Mouse (Mus musculus): Measurements from ENCODE around the gene D630045J12Rik. TPM values are rescaled to one million over a fixed set of nuclear protein-coding genes. Genes with fewer than 3 reads are reported as not detected.

D630045J12Rik gene
- polyA plus RNA-seq, 1 experiment from 2014 or later: 6.2 TPM

GRCm38 (mm10) chr6:38252766-38253735, 758 bp downstream of the D630045J12Rik start:
- Histone ChIP-seq H3K27me3 (ENCODE audit: insufficient read depth, low read length) (no peaks in the 10 kb centered on the region), H3K27ac (ENCODE audit: low read depth) (peak overlapping the region; percentile 54; the same call in 1 of the 2 replicates), H3K36me3 (ENCODE audit: insufficient read depth) (no peaks in the 10 kb centered on the region; the same call in 1 of the 2 replicates), H3K4me1 (ENCODE audit: insufficient read depth) (no peaks in the 10 kb centered on the region), H3K9ac (peak overlapping the region; percentile 88), H3K4me3 (ENCODE audit: low read depth, low read length) (peak overlapping the region; percentile 84), H3K4me2 (peak overlapping the region; percentile 71), H3K9me3 (ENCODE audit: low read depth, low read length) (no peaks in the 10 kb centered on the region)
- no peak for TF ChIP-seq CTCF (IDR thresholded peaks at IDR 0.05; ENCODE audit: low read depth)
- ATAC-seq (ENCODE audit: insufficient read depth): no peak
- 4% methylated on average over 19 of the region's 19 CpGs for WGBS
- DNase-seq: peak; percentile 57

GRCm38 (mm10) chr6:38252139-38252538, 1.7 kb downstream of the D630045J12Rik start:
- H3K4me3 ChIP-seq (ENCODE audit: low read depth, low read length): no peak overlapping the region
- no peaks in the 10 kb centered on the region for H3K27me3 ChIP-seq (ENCODE audit: insufficient read depth, low read length)
- H3K4me2 ChIP-seq: peak overlapping the region; percentile 71
- H3K4me1 ChIP-seq (ENCODE audit: insufficient read depth): no peaks in the 10 kb centered on the region
- no peak overlapping the region for H3K27ac ChIP-seq (ENCODE audit: low read depth)
- H3K9me3 ChIP-seq (ENCODE audit: low read depth, low read length): no peaks in the 10 kb centered on the region
- DNase-seq (no peak), ATAC-seq (ENCODE audit: insufficient read depth) (no peak)
- WGBS: 54% methylated on average over 10 of the region's 10 CpGs
- H3K36me3 ChIP-seq (ENCODE audit: insufficient read depth): no peaks in the 10 kb centered on the region; the same call in 1 of the 2 replicates
- no peak overlapping the region for H3K9ac ChIP-seq
- TF ChIP-seq CTCF (IDR thresholded peaks at IDR 0.05; ENCODE audit: low read depth): no peak

GRCm38 (mm10) chr6:38251464-38251863, 2.3 kb downstream of the D630045J12Rik start:
- Histone ChIP-seq H3K4me3 (ENCODE audit: low read depth, low read length) (no peak overlapping the region), H3K4me2 (no peak overlapping the region), H3K9me3 (ENCODE audit: low read depth, low read length) (no peaks in the 10 kb centered on the region), H3K36me3 (ENCODE audit: insufficient read depth) (no peaks in the 10 kb centered on the region; the same call in 1 of the 2 replicates), H3K9ac (no peak overlapping the region), H3K4me1 (ENCODE audit: insufficient read depth) (no peaks in the 10 kb centered on the region), H3K27ac (ENCODE audit: low read depth) (no peak overlapping the region), H3K27me3 (ENCODE audit: insufficient read depth, low read length) (no peaks in the 10 kb centered on the region)
- no peak for ATAC-seq (ENCODE audit: insufficient read depth)
- TF ChIP-seq CTCF (IDR thresholded peaks at IDR 0.05; ENCODE audit: low read depth): no peak
- 42% methylated on average over 4 of the region's 4 CpGs for WGBS
- DNase-seq: no peak

GRCm38 (mm10) chr6:38247362-38247761, 6.4 kb downstream of the D630045J12Rik start:
- no peaks in the 10 kb centered on the region for H3K9me3 ChIP-seq (ENCODE audit: low read depth, low read length)
- H3K9ac ChIP-seq: no peak overlapping the region
- TF ChIP-seq CTCF (IDR thresholded peaks at IDR 0.05; ENCODE audit: low read depth): no peak
- no peaks in the 10 kb centered on the region; the same call in 1 of the 2 replicates for H3K36me3 ChIP-seq (ENCODE audit: insufficient read depth)
- H3K27ac ChIP-seq (ENCODE audit: low read depth): no peak overlapping the region
- no peaks in the 10 kb centered on the region for H3K27me3 ChIP-seq (ENCODE audit: insufficient read depth, low read length)
- 87% methylated on average over 4 of the region's 4 CpGs for WGBS
- no peak overlapping the region for H3K4me2 ChIP-seq
- no peak overlapping the region for H3K4me3 ChIP-seq (ENCODE audit: low read depth, low read length)
- ATAC-seq (ENCODE audit: insufficient read depth) (no peak), DNase-seq (no peak)
- H3K4me1 ChIP-seq (ENCODE audit: insufficient read depth): no peaks in the 10 kb centered on the region

GRCm38 (mm10) chr6:38244806-38245205, 9.0 kb downstream of the D630045J12Rik start:
- H3K4me1 ChIP-seq (ENCODE audit: insufficient read depth): no peaks in the 10 kb centered on the region
- WGBS: 79% methylated on average over 3 of the region's 3 CpGs
- DNase-seq: no peak
- H3K27me3 ChIP-seq (ENCODE audit: insufficient read depth, low read length): no peaks in the 10 kb centered on the region
- H3K9me3 ChIP-seq (ENCODE audit: low read depth, low read length): no peaks in the 10 kb centered on the region
- H3K4me3 ChIP-seq (ENCODE audit: low read depth, low read length): no peak overlapping the region
- TF ChIP-seq CTCF (IDR thresholded peaks at IDR 0.05; ENCODE audit: low read depth): no peak
- H3K4me2 ChIP-seq: no peak overlapping the region
- no peak overlapping the region for H3K9ac ChIP-seq
- ATAC-seq (ENCODE audit: insufficient read depth): no peak
- H3K36me3 ChIP-seq (ENCODE audit: insufficient read depth): no peaks in the 10 kb centered on the region; the same call in 1 of the 2 replicates
- H3K27ac ChIP-seq (ENCODE audit: low read depth): no peak overlapping the region

GRCm38 (mm10) chr6:38244167-38244566, 9.6 kb downstream of the D630045J12Rik start:
- Histone ChIP-seq H3K27ac (ENCODE audit: low read depth) (no peak overlapping the region), H3K27me3 (ENCODE audit: insufficient read depth, low read length) (no peaks in the 10 kb centered on the region), H3K4me1 (ENCODE audit: insufficient read depth) (no peaks in the 10 kb centered on the region), H3K36me3 (ENCODE audit: insufficient read depth) (no peaks in the 10 kb centered on the region; the same call in 1 of the 2 replicates), H3K9ac (no peak overlapping the region), H3K9me3 (ENCODE audit: low read depth, low read length) (no peaks in the 10 kb centered on the region), H3K4me2 (no peak overlapping the region), H3K4me3 (ENCODE audit: low read depth, low read length) (no peak overlapping the region)
- ATAC-seq (ENCODE audit: insufficient read depth) (no peak), DNase-seq (no peak)
- 56% methylated on average over 3 of the region's 3 CpGs for WGBS
- TF ChIP-seq CTCF (IDR thresholded peaks at IDR 0.05; ENCODE audit: low read depth): no peak

- no peak overlapping the region for H3K4me3 ChIP-seq (ENCODE audit: low read depth, low read length)
- no peak overlapping the region for H3K9ac ChIP-seq
- no peaks in the 10 kb centered on the region for H3K36me3 ChIP-seq (ENCODE audit: insufficient read depth)
- H3K4me2 ChIP-seq: no peak overlapping the region
- WGBS: 64% methylated on average over 5 of the region's 5 CpGs
- DNase-seq (peak; percentile 34), ATAC-seq (ENCODE audit: insufficient read depth) (no peak)
- no peaks in the 10 kb centered on the region for H3K27me3 ChIP-seq (ENCODE audit: insufficient read depth, low read length)
- TF ChIP-seq CTCF (IDR thresholded peaks at IDR 0.05; ENCODE audit: low read depth): no peak
- no peak overlapping the region for H3K27ac ChIP-seq (ENCODE audit: low read depth)
- no peaks in the 10 kb centered on the region for H3K9me3 ChIP-seq (ENCODE audit: low read depth, low read length)
- H3K4me1 ChIP-seq (ENCODE audit: insufficient read depth): no peaks in the 10 kb centered on the region
Observed at GRCm38 (mm10) chr6:38242833-38243232, 11.0 kb downstream of the D630045J12Rik start.

Data from lung, embryonic 14.5 days (tissue).